Mouse (Mus musculus) limb, embryonic 13.5 days (tissue): Measurements from ENCODE around the gene Neurl1a. TPM values are rescaled to one million over a fixed set of nuclear protein-coding genes. Genes with fewer than 3 reads are reported as not detected.
"Not testable (repeated sequence)": the region's sequence is repeated elsewhere in the genome, so short reads cannot be mapped to it uniquely, and the experiment has no call there.

Source experiments
- ATAC-seq: fragments of 200-750 bp; cut with Nextera tagmentation; 2 replicates; pipeline ENCODE4 v1.8.0; 2017; ENCODE audit warnings: low read depth, moderate number of reproducible peaks, moderate TSS enrichment; ENCODE audit not compliant: low FRiP score
- H3K27ac ChIP-seq: fragments of 300-500 bp; sonication (generic); 2 replicates; pipeline ENCODE4 v1.5.1; 2015; ENCODE audit warnings: inconsistent platforms, mild to moderate bottlenecking, moderate library complexity
- H3K27me3 ChIP-seq: fragments of 300-500 bp; sonication (generic); 2 replicates; pipeline ENCODE4 v1.6.1; 2015; ENCODE audit warnings: mild to moderate bottlenecking, inconsistent platforms
- H3K36me3 ChIP-seq: fragments of 300-500 bp; sonication (generic); 2 replicates; pipeline ENCODE4 v1.6.1; 2015; ENCODE audit warnings: inconsistent platforms, mild to moderate bottlenecking, moderate library complexity
- H3K4me1 ChIP-seq: fragments of 300-500 bp; sonication (generic); 2 replicates; pipeline ENCODE4 v1.6.1; 2015; ENCODE audit warnings: inconsistent platforms
- H3K4me2 ChIP-seq: fragments of 300-500 bp; sonication (generic); replicated peaks from 2 replicates; pipeline ENCODE4 v1.6.1; 2015; ENCODE audit warnings: inconsistent platforms, mild to moderate bottlenecking, moderate library complexity
- H3K4me3 ChIP-seq: fragments of 300-500 bp; sonication (generic); 2 replicates; pipeline ENCODE4 v1.5.1; 2015; ENCODE audit warnings: moderate library complexity, mild to moderate bottlenecking, inconsistent platforms
- H3K9ac ChIP-seq: fragments of 300-500 bp; sonication (generic); 2 replicates; pipeline ENCODE4 v1.6.1; 2015; ENCODE audit warnings: mild to moderate bottlenecking, inconsistent platforms
- H3K9me3 ChIP-seq: fragments of 300-500 bp; sonication (generic); 2 replicates; pipeline ENCODE4 v1.6.1; 2016; ENCODE audit warnings: inconsistent platforms
- WGBS: fragments of 180-500 bp; shearing (Covaris S2); methylation state at CpG from one replicate; pipeline ENCODE4 v1.1.7; 2015; 5-methylcytosine and 5-hydroxymethylcytosine counted together
- polyA plus RNA-seq: library from polyadenylated mRNA; unstranded; fragments of >200 nt; fragmentation: Nextera tagmentation; extraction: Ambion mirVana; gene quantifications from 2 replicates; pipeline ENCODE4 v1.2.1, GENCODE M21; 2015

The Neurl1a gene
- polyA plus RNA-seq = 7.9 and 8.2 TPM in 2 replicates

- Histone ChIP-seq H3K27ac (peak within 1 kb of the TSS; percentile 40; the same call in 1 of the 2 replicates), H3K9ac (peak within 1 kb of the TSS; percentile 75), H3K27me3 (peaks cover 45% of the 10 kb centered on the region), H3K4me3 (peak within 1 kb of the TSS; percentile 70), H3K36me3 (no peaks in the 10 kb centered on the region), H3K9me3 (peaks cover 11% of the 10 kb centered on the region), H3K4me1 (peaks cover 14% of the 10 kb centered on the region), H3K4me2 (peak within 1 kb of the TSS; percentile 99)
- peak; percentile 70; the same call in 1 of the 2 replicates for ATAC-seq
- WGBS = under 1% methylated on average over 58 of the region's 98 CpGs
Measured at GRCm38 (mm10) chr19:47178431-47179271, at the start of gene Neurl1a. Neurl1a (plus strand) TSS chr19:47178820.

- no peaks in the 10 kb centered on the region for H3K9me3 ChIP-seq
- no peaks in the 10 kb centered on the region for H3K27me3 ChIP-seq
- no peak overlapping the region for H3K4me2 ChIP-seq
- H3K36me3 ChIP-seq = peaks cover 99% of the 10 kb centered on the region
- H3K4me1 ChIP-seq = no peaks in the 10 kb centered on the region
- H3K4me3 ChIP-seq = no peak overlapping the region
- no peak overlapping the region for H3K9ac ChIP-seq
- WGBS = 92% methylated on average over 11 of the region's 11 CpGs
- H3K27ac ChIP-seq = no peak overlapping the region
- no peak for ATAC-seq
Measured at GRCm38 (mm10) chr19:47128835-47129234, 49.8 kb upstream of the Neurl1a start.

- no peak for ATAC-seq
Measured at GRCm38 (mm10) chr19:47130551-47131125, 48.0 kb upstream of the Neurl1a start.

GRCm38 (mm10) chr19:47133161-47133560 lies 45.5 kb upstream of the Neurl1a start:
- 89% methylated on average over 7 of the region's 7 CpGs for WGBS
- peaks cover 72% of the 10 kb centered on the region for H3K36me3 ChIP-seq

More at GRCm38 (mm10) chr19:47130551-47131125, 48.0 kb upstream of the Neurl1a start:
- H3K36me3 ChIP-seq = peaks cover 95% of the 10 kb centered on the region
- no peaks in the 10 kb centered on the region for H3K27me3 ChIP-seq
- H3K4me2 ChIP-seq = no peak overlapping the region
- no peak overlapping the region for H3K4me3 ChIP-seq
- 92% methylated on average over 15 of the region's 15 CpGs for WGBS
- H3K9ac ChIP-seq = no peak overlapping the region
- no peak overlapping the region for H3K27ac ChIP-seq
- H3K9me3 ChIP-seq = no peaks in the 10 kb centered on the region
- peaks cover under 1% of the 10 kb centered on the region; the same call in 1 of the 2 replicates for H3K4me1 ChIP-seq

GRCm38 (mm10) chr19:47135568-47135967 lies 43.1 kb upstream of the Neurl1a start:
- ATAC-seq = no peak
- Histone ChIP-seq H3K27me3 (no peaks in the 10 kb centered on the region), H3K9ac (no peak overlapping the region), H3K4me2 (no peak overlapping the region), H3K4me3 (no peak overlapping the region), H3K27ac (no peak overlapping the region), H3K4me1 (peaks cover 44% of the 10 kb centered on the region), H3K9me3 (no peaks in the 10 kb centered on the region), H3K36me3 (peaks cover 48% of the 10 kb centered on the region)
- 93% methylated on average over 17 of the region's 17 CpGs for whole genome bisulfite sequencing

More at GRCm38 (mm10) chr19:47133161-47133560, 45.5 kb upstream of the Neurl1a start:
- H3K27ac ChIP-seq = no peak overlapping the region
- peaks cover 25% of the 10 kb centered on the region for H3K4me1 ChIP-seq
- no peak overlapping the region for H3K9ac ChIP-seq
- no peak for ATAC-seq
- no peak overlapping the region for H3K4me3 ChIP-seq
- no peaks in the 10 kb centered on the region for H3K27me3 ChIP-seq
- no peak overlapping the region for H3K4me2 ChIP-seq
- H3K9me3 ChIP-seq = no peaks in the 10 kb centered on the region

GRCm38 (mm10) chr19:47136170-47136569 lies 42.5 kb upstream of the Neurl1a start:
- no peak overlapping the region for H3K4me3 ChIP-seq
- peaks cover 44% of the 10 kb centered on the region for H3K4me1 ChIP-seq
- ATAC-seq = no peak
- no peaks in the 10 kb centered on the region for H3K9me3 ChIP-seq
- no peak overlapping the region for H3K9ac ChIP-seq
- no peak overlapping the region for H3K27ac ChIP-seq
- H3K4me2 ChIP-seq = peak overlapping the region; percentile 74; the same call in 1 of the 2 replicates
- H3K27me3 ChIP-seq = no peaks in the 10 kb centered on the region
- WGBS = 76% methylated on average over 5 of the region's 5 CpGs
- peaks cover 42% of the 10 kb centered on the region for H3K36me3 ChIP-seq

GRCm38 (mm10) chr19:47137051-47137581 lies 41.5 kb upstream of the Neurl1a start:
- no peaks in the 10 kb centered on the region for H3K9me3 ChIP-seq
- peaks cover 32% of the 10 kb centered on the region for H3K36me3 ChIP-seq
- H3K4me3 ChIP-seq = peak overlapping the region; percentile 46
- H3K27ac ChIP-seq = peak overlapping the region; percentile 72
- H3K4me1 ChIP-seq = peaks cover 44% of the 10 kb centered on the region
- H3K9ac ChIP-seq = peak overlapping the region; percentile 76
- H3K4me2 ChIP-seq = peak overlapping the region; percentile 74
- no peaks in the 10 kb centered on the region for H3K27me3 ChIP-seq
- peak; percentile 18; the same call in 1 of the 2 replicates for ATAC-seq
- 16% methylated on average over 6 of the region's 6 CpGs for WGBS

- peaks cover 44% of the 10 kb centered on the region for H3K4me1 ChIP-seq
- H3K4me3 ChIP-seq = peak within 1 kb of the TSS; percentile 46
- H3K4me2 ChIP-seq = peak within 1 kb of the TSS; percentile 74
- peak; percentile 62 for ATAC-seq
- no peaks in the 10 kb centered on the region for H3K9me3 ChIP-seq
- peak within 1 kb of the TSS; percentile 72 for H3K27ac ChIP-seq
- H3K36me3 ChIP-seq = peaks cover 24% of the 10 kb centered on the region
- no peaks in the 10 kb centered on the region for H3K27me3 ChIP-seq
- H3K9ac ChIP-seq = peak within 1 kb of the TSS; percentile 76
- WGBS = 2% methylated on average over 28 of the region's 28 CpGs
Measured at GRCm38 (mm10) chr19:47137771-47138421, 40.7 kb upstream of the Neurl1a start, which contains the start of gene Calhm2. Calhm2 (minus strand) TSS chr19:47138294.

- not testable (repeated sequence) for H3K4me3 ChIP-seq, ATAC-seq, H3K4me2 ChIP-seq, H3K27me3 ChIP-seq, H3K9me3 ChIP-seq, H3K27ac ChIP-seq, H3K9ac ChIP-seq
- peaks cover 44% of the 10 kb centered on the region for H3K4me1 ChIP-seq
- 18% methylated on average over 7 of the region's 7 CpGs for WGBS
- H3K36me3 ChIP-seq = peaks cover 12% of the 10 kb centered on the region
Measured at GRCm38 (mm10) chr19:47139611-47140010, 39.0 kb upstream of the Neurl1a start.

- Histone ChIP-seq H3K4me3 (no peak overlapping the region), H3K27me3 (no peaks in the 10 kb centered on the region), H3K9me3 (no peaks in the 10 kb centered on the region), H3K36me3 (no peaks in the 10 kb centered on the region), H3K27ac (no peak overlapping the region), H3K4me2 (no peak overlapping the region), H3K4me1 (peaks cover 26% of the 10 kb centered on the region), H3K9ac (no peak overlapping the region)
- no peak for ATAC-seq
- WGBS = 76% methylated on average over 6 of the region's 6 CpGs
Measured at GRCm38 (mm10) chr19:47142438-47142837, 36.2 kb upstream of the Neurl1a start.

GRCm38 (mm10) chr19:47144154-47144553 lies 34.5 kb upstream of the Neurl1a start, which contains the start of gene Calhm1:
Calhm1 (minus strand) TSS chr19:47144254.
- H3K36me3 ChIP-seq = no peaks in the 10 kb centered on the region
- WGBS = 90% methylated on average over 6 of the region's 6 CpGs
- H3K27me3 ChIP-seq = no peaks in the 10 kb centered on the region
- no peak within 1 kb of the TSS for H3K4me2 ChIP-seq
- H3K4me3 ChIP-seq = no peak within 1 kb of the TSS
- H3K4me1 ChIP-seq = peaks cover 9% of the 10 kb centered on the region
- no peak within 1 kb of the TSS for H3K9ac ChIP-seq
- H3K9me3 ChIP-seq = no peaks in the 10 kb centered on the region
- H3K27ac ChIP-seq = no peak within 1 kb of the TSS
- no peak for ATAC-seq
